Mouse (Mus musculus) kidney, adult 2 months (tissue): Measurements from ENCODE around the gene Slc2a3. TPM values are rescaled to one million over a fixed set of nuclear protein-coding genes. Genes with fewer than 3 reads are reported as not detected.
A peak's percentile ranks its signal among the peaks of the same experiment; 100 is the strongest.

ENCODE experiments used
- DNase-seq: peaks from one replicate; pipeline ENCODE4 v3.0.0; 2021
- H3K27ac ChIP-seq: fragments of 200-500 bp; 2 replicates; pipeline ENCODE4 v1.5.1; 2012; ENCODE audit warnings: low read depth, low read length, control low read depth, inconsistent platforms; ENCODE audit not compliant: insufficient read depth
- H3K27me3 ChIP-seq: fragments of 200-500 bp; replicated peaks from 2 replicates; pipeline ENCODE4 v1.6.1; 2012; ENCODE audit warnings: mild to moderate bottlenecking, moderate library complexity, low read length, inconsistent platforms; ENCODE audit not compliant: control insufficient read depth, insufficient read depth
- H3K36me3 ChIP-seq: fragments of 200-500 bp; 2 replicates; pipeline ENCODE4 v1.6.1; 2012; ENCODE audit warnings: mild to moderate bottlenecking, moderate library complexity, low read length, inconsistent platforms; ENCODE audit not compliant: control insufficient read depth, insufficient read depth
- H3K4me1 ChIP-seq: fragments of 200-500 bp; 2 replicates; pipeline ENCODE4 v1.6.1; 2011; ENCODE audit warnings: low read length; ENCODE audit not compliant: control insufficient read depth, insufficient read depth
- H3K4me3 ChIP-seq: fragments of 200-500 bp; 2 replicates; pipeline ENCODE4 v1.5.1; 2011; ENCODE audit warnings: mild to moderate bottlenecking, low read depth, low read length, control low read depth; ENCODE audit not compliant: insufficient read depth
- CTCF ChIP-seq: fragments of 200-500 bp; conservative IDR thresholded peaks from 2 replicates; pipeline ENCODE4 v1.5.1; 2011; ENCODE audit warnings: low read depth, mild to moderate bottlenecking, control low read depth, low read length, moderate library complexity, mixed read lengths; ENCODE audit not compliant: insufficient read depth, insufficient read length
- POLR2A ChIP-seq: fragments of 200-500 bp; IDR thresholded peaks from one replicate; pipeline ENCODE4 v1.6.1; 2011; ENCODE audit warnings: low read depth, low read length, control low read depth
- WGBS: fragments of 180-500 bp; shearing (Covaris S2); methylation state at CpG from one replicate; pipeline ENCODE4 v1.1.7; 2018; 5-methylcytosine and 5-hydroxymethylcytosine counted together
- polyA plus RNA-seq: library from polyadenylated mRNA; depleted of rRNA; stranded (reverse); fragments of >200 nt; gene quantifications from 2 replicates; pipeline ENCODE4 v1.2.3, GENCODE M21; 2012

Slc2a3 gene
- polyA plus RNA-seq, 1 experiment, result 2.7 TPM

DNA sequence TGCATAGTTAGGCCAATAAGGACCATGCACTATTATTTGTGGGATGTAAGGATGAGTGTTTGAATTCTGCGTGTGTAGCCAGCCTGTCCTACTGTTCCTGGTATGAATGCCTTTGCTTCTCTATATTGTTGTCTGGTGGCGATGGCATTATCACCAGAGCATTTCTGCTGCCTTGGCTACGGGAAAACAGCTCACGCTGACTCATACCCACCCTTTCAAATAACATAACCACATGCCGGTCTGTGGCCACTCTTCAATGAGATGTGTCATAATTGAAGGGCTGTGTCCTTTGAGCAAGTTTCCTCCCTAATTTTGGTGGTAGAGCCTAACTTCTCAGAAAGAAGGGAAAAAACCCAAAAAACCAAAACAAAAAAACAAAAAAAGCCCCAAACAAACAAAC is 42.7 kb downstream of the Slc2a3 start:
- Histone ChIP-seq H3K27me3 (no peaks in the 10 kb centered on the region), H3K27ac (no peak overlapping the region), H3K4me3 (no peak overlapping the region), H3K4me1 (no peaks in the 10 kb centered on the region), H3K36me3 (no peaks in the 10 kb centered on the region)
- DNase-seq, result no peak
- TF ChIP-seq POLR2A (no peak), CTCF (no peak)
- 94% methylated on average over 5 of the region's 5 CpGs for WGBS

- Histone ChIP-seq H3K4me3 (no peak overlapping the region), H3K27me3 (no peaks in the 10 kb centered on the region), H3K27ac (no peak overlapping the region), H3K4me1 (no peaks in the 10 kb centered on the region), H3K36me3 (no peaks in the 10 kb centered on the region)
- TF ChIP-seq CTCF (no peak), POLR2A (no peak)
- 36% methylated on average over 2 of the region's 2 CpGs for WGBS
- no peak for DNase-seq
Measured at GRCm38 (mm10) chr6:122755913-122756312, 45.5 kb downstream of the Slc2a3 start.

DNA sequence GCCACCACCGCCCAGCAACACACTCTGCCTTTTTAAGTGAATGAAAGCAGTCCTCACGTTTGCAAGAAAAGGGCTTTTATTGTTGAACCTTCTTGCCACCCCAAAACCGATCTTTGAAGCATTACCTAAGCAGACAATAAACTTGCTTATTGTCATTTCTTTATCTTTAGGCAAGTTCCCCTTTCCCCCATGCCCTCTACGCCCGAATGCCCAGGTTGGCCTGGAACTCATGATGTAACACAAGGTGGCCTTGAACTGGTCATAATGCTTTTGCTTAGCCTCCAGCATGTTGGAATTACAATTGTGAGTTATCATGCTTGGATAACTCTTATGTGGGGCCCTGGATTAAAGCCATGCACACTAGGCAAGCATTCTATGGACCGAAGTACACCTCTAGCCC is 50.9 kb downstream of the Slc2a3 start:
- Histone ChIP-seq H3K4me3 (no peak overlapping the region), H3K4me1 (no peaks in the 10 kb centered on the region), H3K36me3 (no peaks in the 10 kb centered on the region), H3K27ac (no peak overlapping the region), H3K27me3 (no peaks in the 10 kb centered on the region)
- TF ChIP-seq POLR2A, result no peak
- no peak for TF ChIP-seq CTCF
- DNase-seq, result no peak
- WGBS, result 80% methylated on average over 6 of the region's 6 CpGs

- Histone ChIP-seq H3K36me3 (no peaks in the 10 kb centered on the region), H3K4me1 (no peaks in the 10 kb centered on the region), H3K27me3 (no peaks in the 10 kb centered on the region; the same call in 1 of the 2 replicates), H3K4me3 (no peak overlapping the region), H3K27ac (no peak overlapping the region)
- TF ChIP-seq CTCF (no peak), POLR2A (no peak)
- WGBS, result 67% methylated on average over 10 of the region's 10 CpGs
- DNase-seq, result no peak
Measured at GRCm38 (mm10) chr6:122744505-122745249, 56.8 kb downstream of the Slc2a3 start.

GRCm38 (mm10) chr6:122743353-122743752 is 58.1 kb downstream of the Slc2a3 start:
- 36% methylated on average over 11 of the region's 11 CpGs for WGBS
- H3K27ac ChIP-seq, result no peak overlapping the region
- H3K4me1 ChIP-seq, result no peaks in the 10 kb centered on the region
- no peaks in the 10 kb centered on the region for H3K36me3 ChIP-seq
- DNase-seq, result no peak
- H3K27me3 ChIP-seq, result no peaks in the 10 kb centered on the region; the same call in 1 of the 2 replicates
- no peak overlapping the region for H3K4me3 ChIP-seq
- no peak for TF ChIP-seq POLR2A
- TF ChIP-seq CTCF, result no peak

DNA sequence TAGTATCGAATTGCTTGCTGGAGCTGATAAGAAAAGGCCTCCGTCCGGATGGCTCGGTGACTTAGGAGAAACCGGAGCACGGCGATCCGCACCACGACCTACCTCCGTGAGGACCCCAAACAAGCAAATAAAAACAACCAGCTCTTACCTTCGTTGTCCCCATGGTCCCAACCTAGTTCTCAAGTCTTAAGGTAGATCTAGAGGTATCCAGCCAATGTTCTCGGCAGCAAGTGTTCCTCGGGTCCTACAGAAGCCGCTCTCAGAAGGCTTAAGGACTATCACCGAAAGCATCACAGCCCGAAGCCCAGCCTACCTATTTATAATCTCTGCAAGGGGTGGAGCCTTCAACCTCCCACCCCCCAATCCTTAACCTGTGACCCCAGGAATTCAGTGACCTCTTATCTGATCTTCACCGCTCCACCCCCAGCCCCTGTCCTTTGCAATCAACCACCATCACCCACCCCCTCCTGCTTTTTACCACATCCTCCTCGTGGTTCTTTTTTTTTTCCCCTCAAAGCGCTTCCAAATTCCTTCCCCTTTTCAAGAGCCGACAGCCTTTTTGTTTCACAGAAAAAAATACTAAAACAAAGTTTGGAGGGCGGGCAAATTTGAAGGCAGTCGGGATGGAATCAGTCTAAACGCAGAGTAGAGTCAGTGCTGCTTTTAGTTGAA is 59.1 kb downstream of the Slc2a3 start:
- H3K4me1 ChIP-seq, result no peaks in the 10 kb centered on the region
- H3K27me3 ChIP-seq, result no peaks in the 10 kb centered on the region; the same call in 1 of the 2 replicates
- peak; percentile 33 for DNase-seq
- no peaks in the 10 kb centered on the region for H3K36me3 ChIP-seq
- H3K4me3 ChIP-seq, result peak overlapping the region; percentile 45
- no peak overlapping the region for H3K27ac ChIP-seq
- WGBS, result 1% methylated on average over 23 of the region's 23 CpGs
- TF ChIP-seq CTCF, result no peak
- no peak for TF ChIP-seq POLR2A

GRCm38 (mm10) chr6:122741460-122742227 is 59.8 kb downstream of the Slc2a3 start:
- 12% methylated on average over 25 of the region's 25 CpGs for WGBS
- TF ChIP-seq POLR2A, result no peak
- no peak for TF ChIP-seq CTCF

More at GRCm38 (mm10) chr6:122741460-122742227, 59.8 kb downstream of the Slc2a3 start:
- Histone ChIP-seq H3K36me3 (no peaks in the 10 kb centered on the region), H3K4me3 (peak overlapping the region; percentile 45), H3K4me1 (no peaks in the 10 kb centered on the region), H3K27ac (no peak overlapping the region), H3K27me3 (no peaks in the 10 kb centered on the region; the same call in 1 of the 2 replicates)
- DNase-seq, result no peak
